Mouse (Mus musculus) naive thymus-derived CD4-positive, alpha-beta T cell, adult 2 months (primary cell): Measurements from ENCODE around the gene Trio.

Experiments used
- DNase-seq: peaks from one replicate; pipeline ENCODE4 v3.0.0-alpha.2; 2011; ENCODE audit warnings: low read depth

Trio gene

GRCm38 (mm10) chr15:27923280-27923986, 102.2 kb downstream of the Trio start:
- DNase-seq, result peak; percentile 93

- no peak for DNase-seq
Observed at GRCm38 (mm10) chr15:27920751-27921150, 104.9 kb downstream of the Trio start.

- DNase-seq, result peak; percentile 84
Observed at GRCm38 (mm10) chr15:27919540-27919939, 106.1 kb downstream of the Trio start.

GRCm38 (mm10) chr15:27918798-27919197, 106.8 kb downstream of the Trio start:
- DNase-seq, result no peak

GRCm38 (mm10) chr15:27916204-27916603, 109.4 kb downstream of the Trio start:
- no peak for DNase-seq

GRCm38 (mm10) chr15:27913013-27913412, 112.6 kb downstream of the Trio start:
- DNase-seq, result no peak

- no peak for DNase-seq
Observed at GRCm38 (mm10) chr15:27911196-27911595, 114.5 kb downstream of the Trio start.

- DNase-seq, result no peak
Observed at GRCm38 (mm10) chr15:27910179-27910578, 115.5 kb downstream of the Trio start.

- DNase-seq, result no peak
Observed at GRCm38 (mm10) chr15:27907649-27908048, 118.0 kb downstream of the Trio start.

GRCm38 (mm10) chr15:27906409-27906808, 119.2 kb downstream of the Trio start:
- DNase-seq, result no peak

- no peak for DNase-seq
Observed at GRCm38 (mm10) chr15:27905341-27905740, 120.3 kb downstream of the Trio start.

GRCm38 (mm10) chr15:27904346-27905005, 121.2 kb downstream of the Trio start:
- DNase-seq, result no peak

GRCm38 (mm10) chr15:27901200-27901599, 124.4 kb downstream of the Trio start:
- no peak for DNase-seq

GRCm38 (mm10) chr15:27898795-27899406, 126.7 kb downstream of the Trio start:
- no peak for DNase-seq

- DNase-seq, result no peak
Observed at GRCm38 (mm10) chr15:27894112-27894511, 131.5 kb downstream of the Trio start.

- no peak for DNase-seq
Observed at GRCm38 (mm10) chr15:27892029-27892428, 133.6 kb downstream of the Trio start.

GRCm38 (mm10) chr15:27890666-27891065, 135.0 kb downstream of the Trio start:
- no peak for DNase-seq

- DNase-seq, result no peak
Observed at GRCm38 (mm10) chr15:27888153-27888552, 137.5 kb downstream of the Trio start.

GRCm38 (mm10) chr15:27886992-27887391, 138.7 kb downstream of the Trio start:
- peak; percentile 34 for DNase-seq

- DNase-seq, result peak; percentile 90
Observed at GRCm38 (mm10) chr15:27884347-27885250, 141.0 kb downstream of the Trio start.

GRCm38 (mm10) chr15:27883881-27884280, 141.8 kb downstream of the Trio start:
- no peak for DNase-seq

- peak; percentile 61 for DNase-seq
Observed at GRCm38 (mm10) chr15:27882898-27883297, 142.8 kb downstream of the Trio start.
